Mouse (Mus musculus) liver, adult 2 months (tissue): ENCODE measurements at regions not wholly inside any gene's neighbourhood (a gene's known extent, or its start where the extent isn't known, plus 50 kb on each side); places are given as distances from the start of the nearest gene placed in this dataset.

Experiments
- DNase-seq: peaks from one replicate; pipeline ENCODE4 v3.0.0-alpha.2; 2011; ENCODE audit warnings: low read depth, low spot score; ENCODE audit errors: extremely low read depth
- H3K27ac ChIP-seq: fragments of 200-500 bp; replicated peaks from 2 replicates; pipeline ENCODE4 v1.5.1; 2012; ENCODE audit warnings: low read depth, mild to moderate bottlenecking, control low read depth, inconsistent platforms, low read length; ENCODE audit not compliant: insufficient read depth
- H3K27me3 ChIP-seq: fragments of 200-500 bp; 2 replicates; pipeline ENCODE4 v1.6.1; 2012; ENCODE audit warnings: mild to moderate bottlenecking, moderate library complexity, low read length, inconsistent platforms; ENCODE audit not compliant: control insufficient read depth, insufficient read depth
- H3K36me3 ChIP-seq: fragments of 200-500 bp; 2 replicates; pipeline ENCODE4 v1.6.1; 2012; ENCODE audit warnings: low read length, inconsistent platforms; ENCODE audit not compliant: control insufficient read depth, insufficient read depth
- H3K4me1 ChIP-seq: fragments of 200-500 bp; 2 replicates; pipeline ENCODE4 v1.6.1; 2011; ENCODE audit warnings: low read length; ENCODE audit not compliant: control insufficient read depth, insufficient read depth
- H3K4me3 ChIP-seq: fragments of 200-500 bp; 2 replicates; pipeline ENCODE4 v1.5.1; 2011; ENCODE audit warnings: low read depth, mild to moderate bottlenecking, control low read depth, low read length, moderate library complexity; ENCODE audit not compliant: insufficient read depth
- H3K79me2 ChIP-seq: fragments of 200-500 bp; 2 replicates; pipeline ENCODE4 v1.6.1; 2012; ENCODE audit warnings: inconsistent platforms, mild to moderate bottlenecking, low read length, moderate library complexity; ENCODE audit not compliant: control insufficient read depth, insufficient read depth
- H3K9ac ChIP-seq: fragments of 200-500 bp; 2 replicates; pipeline ENCODE4 v1.6.1; 2012; ENCODE audit warnings: low read depth, mild to moderate bottlenecking, control low read depth, inconsistent platforms, low read length
- CTCF ChIP-seq: fragments of 200-500 bp; IDR thresholded peaks from 2 replicates; pipeline ENCODE4 v1.5.1; 2011; ENCODE audit warnings: low read depth, low read length, control low read depth
- POLR2A ChIP-seq: fragments of 200-500 bp; IDR thresholded peaks from 2 replicates; pipeline ENCODE4 v1.6.1; 2011; ENCODE audit warnings: low read length, control low read depth; ENCODE audit not compliant: insufficient read depth; ENCODE audit errors: extremely low read depth
- WGBS: fragments of 180-500 bp; shearing (Covaris S2); methylation state at CpG from one replicate; pipeline ENCODE4 v1.1.7; 2018; 5-methylcytosine and 5-hydroxymethylcytosine counted together

DNA sequence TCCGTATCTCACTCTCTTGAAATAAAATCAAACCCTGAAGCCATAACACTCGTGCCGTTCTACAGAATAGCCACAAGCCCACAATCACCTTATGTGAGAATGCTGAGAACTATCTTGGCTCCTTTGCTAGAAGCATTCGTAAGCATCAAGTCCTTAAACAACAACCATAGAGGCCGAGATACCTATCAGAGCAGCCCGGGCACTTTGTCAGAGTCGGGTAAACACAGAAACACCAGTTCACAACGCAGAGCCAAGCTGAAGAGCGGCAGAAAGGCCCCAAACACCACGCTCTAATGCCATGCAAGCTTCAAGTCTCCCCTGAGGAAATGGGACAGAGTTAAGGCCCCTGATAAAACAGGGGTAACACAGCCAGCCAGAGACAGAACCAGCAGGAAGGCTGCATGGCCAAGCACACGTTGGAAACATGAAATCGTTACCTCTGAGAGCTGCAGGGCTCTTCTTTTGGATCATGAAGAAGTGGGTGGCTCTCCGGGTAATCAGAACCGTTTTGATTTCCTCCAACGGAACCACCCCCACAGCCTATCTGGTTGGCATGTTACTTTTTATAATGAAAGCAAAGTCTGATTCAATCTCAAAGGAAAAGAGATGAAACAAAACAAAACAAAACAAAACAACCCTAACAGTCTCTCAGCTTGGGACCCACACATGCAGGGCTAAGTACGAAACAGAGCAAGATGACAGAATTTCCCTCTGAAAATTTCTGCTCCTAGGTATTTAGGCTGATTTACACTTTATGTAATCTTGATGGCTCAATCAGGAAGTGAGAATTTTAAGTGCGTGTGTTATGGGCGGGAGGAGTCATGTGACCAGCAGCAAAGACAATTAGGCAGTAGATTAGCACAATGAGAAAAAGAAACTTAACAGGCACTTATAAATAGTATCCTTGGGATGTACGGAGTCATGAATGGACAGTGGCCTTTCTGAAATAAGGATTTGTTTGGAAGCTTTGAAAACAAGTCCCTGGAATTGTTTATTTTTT, 155.8 kb upstream of the Klf14 start:
- Histone ChIP-seq H3K9ac (peak overlapping the region; percentile 49), H3K36me3 (peaks cover 3% of the 10 kb centered on the region; the same call in 1 of the 2 replicates), H3K27ac (peak overlapping the region; percentile 84), H3K27me3 (no peaks in the 10 kb centered on the region), H3K79me2 (peaks cover 29% of the 10 kb centered on the region), H3K4me1 (peaks cover 47% of the 10 kb centered on the region), H3K4me3 (peak overlapping the region; percentile 49)
- peak; percentile 74 for DNase-seq
- TF ChIP-seq CTCF (no peak), POLR2A (no peak)
- 18% methylated on average over 19 of the region's 19 CpGs for WGBS

GRCm38 (mm10) chr6:31115566-31115965, 156.7 kb upstream of the Klf14 start:
- peaks cover 30% of the 10 kb centered on the region; the same call in 1 of the 2 replicates for H3K79me2 ChIP-seq
- H3K27me3 ChIP-seq, result no peaks in the 10 kb centered on the region
- H3K4me1 ChIP-seq, result peaks cover 43% of the 10 kb centered on the region
- DNase-seq, result no peak
- WGBS, result 68% methylated on average over 4 of the region's 4 CpGs
- H3K9ac ChIP-seq, result no peak overlapping the region; the same call in 1 of the 2 replicates
- H3K36me3 ChIP-seq, result peaks cover 6% of the 10 kb centered on the region; the same call in 1 of the 2 replicates
- no peak for TF ChIP-seq CTCF
- no peak for TF ChIP-seq POLR2A
- H3K4me3 ChIP-seq, result no peak overlapping the region
- H3K27ac ChIP-seq, result peak overlapping the region; percentile 43

- H3K79me2 ChIP-seq, result peaks cover 32% of the 10 kb centered on the region; the same call in 1 of the 2 replicates
- no peak for TF ChIP-seq POLR2A
- no peak for TF ChIP-seq CTCF
- H3K9ac ChIP-seq, result no peak overlapping the region
- peak overlapping the region; percentile 32 for H3K27ac ChIP-seq
- peaks cover 9% of the 10 kb centered on the region; the same call in 1 of the 2 replicates for H3K36me3 ChIP-seq
- H3K4me1 ChIP-seq, result peaks cover 39% of the 10 kb centered on the region
- no peak for DNase-seq
- no peak overlapping the region for H3K4me3 ChIP-seq
- WGBS, result 59% methylated on average over 6 of the region's 6 CpGs
- no peaks in the 10 kb centered on the region for H3K27me3 ChIP-seq
Measured at GRCm38 (mm10) chr6:31116365-31116764, 157.5 kb upstream of the Klf14 start.

- Histone ChIP-seq H3K36me3 (peaks cover 10% of the 10 kb centered on the region; the same call in 1 of the 2 replicates), H3K79me2 (peaks cover 31% of the 10 kb centered on the region; the same call in 1 of the 2 replicates), H3K9ac (no peak overlapping the region), H3K27ac (no peak overlapping the region), H3K27me3 (no peaks in the 10 kb centered on the region), H3K4me3 (no peak overlapping the region), H3K4me1 (peaks cover 37% of the 10 kb centered on the region)
- DNase-seq, result no peak
- 96% methylated on average over 12 of the region's 12 CpGs for WGBS
- TF ChIP-seq POLR2A, result no peak
- TF ChIP-seq CTCF, result no peak
Measured at GRCm38 (mm10) chr6:31117666-31118065, 158.8 kb upstream of the Klf14 start.

GRCm38 (mm10) chr6:31121008-31121407, 162.1 kb upstream of the Klf14 start:
- H3K79me2 ChIP-seq, result peaks cover 59% of the 10 kb centered on the region
- peaks cover 34% of the 10 kb centered on the region for H3K4me1 ChIP-seq
- H3K27me3 ChIP-seq, result no peaks in the 10 kb centered on the region
- H3K36me3 ChIP-seq, result peaks cover 12% of the 10 kb centered on the region; the same call in 1 of the 2 replicates
- H3K9ac ChIP-seq, result no peak overlapping the region
- TF ChIP-seq CTCF (no peak), POLR2A (no peak)
- no peak overlapping the region for H3K27ac ChIP-seq
- no peak overlapping the region for H3K4me3 ChIP-seq
- WGBS, result 45% methylated on average over 8 of the region's 8 CpGs
- DNase-seq, result peak; percentile 64
